Mouse (Mus musculus): ENCODE measurements around the gene Taf5.

The Taf5 gene

DNA sequence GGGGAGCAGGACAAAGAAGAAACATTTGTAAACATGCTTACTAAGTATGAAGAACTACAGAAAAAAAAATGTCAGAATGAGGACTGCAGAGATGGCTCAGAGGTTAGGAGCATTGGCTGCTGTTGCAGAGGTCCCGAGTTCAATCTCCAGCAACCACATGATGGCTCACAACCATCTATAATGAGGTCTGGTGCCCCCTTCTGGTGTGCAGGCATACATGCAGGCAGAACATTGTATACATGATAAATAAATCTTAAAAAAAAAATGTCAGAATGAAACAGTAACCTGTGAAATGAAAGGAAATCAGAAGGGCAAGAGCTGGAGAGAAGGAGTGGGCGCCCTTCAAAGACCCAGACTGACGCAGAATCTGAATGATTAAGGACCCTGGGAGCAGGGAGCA lies 1.7 kb upstream of the Taf5 start:
- no peak for DNase-seq (ENCODE audit: extremely low read depth, low read depth)

DNA sequence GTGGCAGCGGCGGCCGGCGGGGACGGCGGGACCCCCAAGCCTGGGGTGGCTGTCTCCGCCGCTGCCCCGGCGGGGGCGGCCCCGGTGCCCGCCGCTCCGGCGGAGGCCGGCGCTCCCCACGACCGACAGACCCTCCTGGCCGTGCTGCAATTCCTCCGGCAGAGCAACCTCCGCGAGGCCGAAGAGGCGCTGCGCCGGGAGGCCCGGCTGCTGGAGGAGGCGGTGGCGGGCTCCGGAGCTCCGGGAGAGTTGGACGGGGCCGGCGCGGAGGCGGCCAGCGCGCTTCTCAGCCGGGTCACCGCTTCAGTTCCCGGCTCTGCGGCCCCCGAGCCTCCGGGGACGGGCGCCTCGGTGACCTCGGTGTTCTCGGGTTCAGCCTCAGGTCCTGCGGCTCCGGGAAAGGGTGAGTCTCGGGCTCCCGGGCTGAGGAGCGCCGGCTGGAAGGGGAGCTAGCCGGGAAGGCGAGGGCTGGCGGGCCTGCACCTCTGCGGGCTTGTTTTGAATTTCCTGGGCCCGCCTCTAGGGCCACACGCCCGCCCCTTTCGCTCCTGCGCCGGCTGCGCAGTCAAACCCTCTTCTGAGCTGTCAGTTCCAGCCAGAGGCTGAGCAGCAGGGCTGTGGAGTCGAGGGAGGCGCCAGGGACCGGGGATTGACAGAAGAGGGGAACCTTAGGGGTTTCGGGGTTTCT lies 522 bp downstream of the Taf5 start:
- DNase-seq (ENCODE audit: extremely low read depth, low read depth) = peak; percentile 90

- no peak for DNase-seq (ENCODE audit: extremely low read depth, low read depth)
Measured at GRCm38 (mm10) chr19:47088226-47088625, 20.7 kb downstream of the Taf5 start.

DNA sequence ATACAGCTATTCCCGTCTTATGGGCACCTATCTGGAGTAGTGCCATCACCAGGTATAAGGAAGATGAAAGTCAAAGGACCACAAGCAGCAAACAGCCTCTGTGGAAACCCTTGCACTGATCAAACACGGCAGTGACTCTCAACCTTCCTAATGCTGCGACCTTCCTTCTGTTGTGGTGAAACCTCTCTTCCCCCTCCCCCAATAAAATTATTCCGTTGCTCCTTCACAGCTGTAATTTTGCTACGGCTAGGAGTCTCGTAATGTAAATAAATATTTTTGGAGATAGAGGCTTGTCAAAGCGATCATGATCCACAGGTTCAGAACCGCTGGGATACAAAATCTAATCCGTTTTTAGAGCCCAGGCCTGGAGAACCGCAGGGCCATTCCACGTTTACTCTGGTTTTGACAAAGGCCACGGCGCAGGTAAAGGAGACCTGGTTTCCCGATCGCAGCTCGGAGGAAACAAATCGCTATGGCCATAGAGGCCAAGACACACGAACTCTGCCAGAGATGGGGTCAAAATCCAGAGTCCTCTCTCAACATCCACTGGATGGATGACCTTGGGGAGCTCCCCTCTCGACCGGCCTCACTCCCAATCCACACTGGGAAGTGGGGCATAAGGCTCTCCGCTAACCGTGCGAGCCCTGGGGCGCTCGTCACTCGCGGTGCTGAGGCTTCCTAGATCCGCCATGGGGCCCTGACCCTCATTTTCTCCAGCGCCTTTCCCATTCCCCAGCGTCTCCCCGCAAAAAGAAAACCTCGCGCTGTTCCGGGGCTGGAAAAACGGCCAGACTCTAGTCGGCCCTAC lies 22.4 kb downstream of the Taf5 start:
- DNase-seq (ENCODE audit: extremely low read depth, low read depth) = peak; percentile 32

- peak; percentile 94 for DNase-seq (ENCODE audit: extremely low read depth, low read depth)
Measured at GRCm38 (mm10) chr19:47090550-47091156, 23.1 kb downstream of the Taf5 start, which contains the start of the genes Usmg5 and Pdcd11. Usmg5 (minus strand) TSS chr19:47090647. Pdcd11 (plus strand) TSS chr19:47090768.

DNA sequence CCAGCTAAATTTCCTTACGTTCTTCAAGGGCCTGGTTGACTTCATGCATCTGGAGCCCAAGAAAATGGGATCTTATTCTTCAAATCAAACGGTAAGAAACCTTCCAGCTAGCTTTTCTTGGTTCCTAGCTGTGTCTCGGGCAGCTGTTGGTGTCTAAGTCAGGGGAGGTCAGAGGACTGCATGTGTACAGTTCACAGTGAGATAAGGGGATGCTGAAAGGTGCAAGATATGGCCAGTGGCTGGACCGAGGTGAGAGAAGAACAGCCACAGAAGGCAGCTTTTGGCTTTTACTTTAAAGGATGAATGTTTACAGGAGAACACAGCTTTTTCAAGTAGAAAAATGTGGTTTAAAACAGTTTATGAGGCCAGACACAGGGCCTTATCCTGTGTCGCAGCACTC lies 33.5 kb downstream of the Taf5 start:
- no peak for DNase-seq (ENCODE audit: extremely low read depth, low read depth)

GRCm38 (mm10) chr19:47104641-47105271 lies 37.2 kb downstream of the Taf5 start:
- no peak for DNase-seq (ENCODE audit: extremely low read depth, low read depth)

GRCm38 (mm10) chr19:47118634-47119033 lies 51.1 kb downstream of the Taf5 start:
- no peak for DNase-seq (ENCODE audit: extremely low read depth, low read depth)

GRCm38 (mm10) chr19:47121054-47121453 lies 53.5 kb downstream of the Taf5 start:
- peak; percentile 56 for DNase-seq (ENCODE audit: extremely low read depth, low read depth)

DNA sequence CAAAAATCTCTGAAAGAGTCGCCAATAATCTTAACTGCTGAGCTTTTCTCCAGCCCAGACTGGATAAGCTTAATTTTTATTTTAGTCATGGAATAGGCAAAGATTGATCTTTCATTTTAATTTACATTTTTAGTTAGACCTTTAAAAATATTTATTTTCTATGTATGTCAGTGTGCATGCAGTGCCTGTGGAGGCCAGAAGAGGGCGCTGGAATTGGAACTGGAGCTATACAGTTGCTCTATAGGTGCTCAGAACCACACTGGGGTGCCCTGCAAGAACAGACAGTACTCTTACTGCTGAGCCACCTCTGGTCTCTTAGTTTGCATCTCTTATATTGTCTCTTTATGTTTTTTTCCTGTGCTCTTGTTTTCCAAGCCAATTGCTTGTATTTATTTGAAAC lies 55.3 kb downstream of the Taf5 start:
- peak; percentile 63 for DNase-seq (ENCODE audit: extremely low read depth, low read depth)

DNA sequence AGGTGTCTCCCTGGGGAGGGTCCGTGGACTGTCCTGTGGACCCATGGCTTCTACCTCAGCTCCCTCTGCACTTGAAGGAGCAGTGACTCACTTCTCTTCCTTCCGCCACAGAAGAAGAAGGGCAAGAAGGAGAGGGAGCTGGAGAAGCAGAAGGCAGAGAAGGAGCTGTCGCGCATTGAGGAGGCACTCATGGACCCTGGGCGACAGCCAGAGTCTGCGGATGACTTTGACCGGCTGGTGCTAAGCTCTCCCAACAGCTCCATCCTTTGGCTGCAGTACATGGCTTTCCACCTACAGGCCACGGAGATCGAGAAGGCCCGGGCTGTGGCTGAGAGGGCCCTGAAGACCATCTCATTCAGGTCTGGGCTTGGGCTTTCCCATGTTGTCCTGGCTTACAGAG lies 60.6 kb downstream of the Taf5 start:
- DNase-seq (ENCODE audit: extremely low read depth, low read depth) = no peak

DNA sequence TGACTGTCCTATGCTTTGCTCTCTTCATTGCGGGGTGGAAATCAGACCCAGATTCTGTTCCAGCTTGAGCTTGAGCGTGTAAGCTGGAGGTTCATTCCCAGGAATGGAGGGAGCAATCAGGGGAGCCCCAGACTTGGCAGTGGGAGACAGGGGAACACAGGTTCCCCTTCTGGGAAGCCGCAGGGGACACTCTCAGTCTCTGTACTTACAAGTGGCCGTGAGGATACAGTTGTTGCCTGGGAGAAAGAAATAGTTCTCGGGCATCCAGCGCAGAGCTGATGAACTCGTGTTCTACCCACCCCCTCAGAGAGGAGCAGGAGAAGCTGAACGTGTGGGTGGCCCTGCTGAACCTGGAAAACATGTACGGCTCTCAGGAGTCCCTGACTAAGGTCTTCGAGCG lies 61.3 kb downstream of the Taf5 start:
- DNase-seq (ENCODE audit: extremely low read depth, low read depth) = no peak

DNA sequence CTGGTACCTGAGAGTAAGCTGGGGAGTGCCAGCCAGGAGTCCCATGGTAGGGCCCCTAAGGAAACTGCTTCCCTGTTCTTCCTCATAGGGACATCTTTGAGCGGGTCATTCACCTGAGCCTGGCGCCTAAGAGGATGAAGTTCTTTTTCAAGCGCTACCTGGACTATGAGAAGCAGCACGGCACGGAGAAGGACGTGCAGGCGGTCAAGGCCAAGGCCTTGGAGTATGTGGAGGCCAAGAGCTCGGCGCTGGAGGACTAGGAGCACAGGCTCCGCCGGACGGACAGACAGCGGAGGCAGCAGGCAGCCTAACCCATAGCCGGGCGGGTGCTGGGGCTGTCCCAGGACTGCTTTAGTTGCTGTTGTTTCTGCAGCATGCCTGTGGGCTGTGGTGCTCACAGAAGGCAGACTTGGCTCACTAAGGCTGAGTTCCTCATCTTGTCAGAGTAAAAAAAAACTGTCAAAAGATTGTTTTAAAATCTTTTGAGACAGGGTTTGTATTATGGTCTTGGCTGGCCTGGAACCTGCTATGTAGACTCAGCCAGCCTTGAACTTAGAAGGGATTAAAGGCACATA lies 63.1 kb downstream of the Taf5 start:
- no peak for DNase-seq (ENCODE audit: extremely low read depth, low read depth)

Data from MEL-GATA-1-ER (cell line).